Mouse (Mus musculus): ENCODE data around the gene Tex21.

- TF ChIP-seq CTCF (IDR thresholded peaks at IDR 0.05; ENCODE audit: low read depth) (no peak), EP300 (optimal IDR thresholded peaks at IDR 0.05) (no peak)
Observed at GRCm38 (mm10) chr12:76289428-76289827, 42.9 kb upstream of the Tex21 start.
